Mouse (Mus musculus) natural killer cell, adult 2 months (primary cell): ENCODE results near the gene Gpr22.

Experiments used
- DNase-seq, 2 experiments: peaks; one replicate each; pipeline ENCODE4 v3.0.0; 2022; ENCODE audit warnings: low spot score in 2 of 2

Gene Gpr22

GRCm38 (mm10) chr12:31713600-31713999, at the start of gene Gpr22:
Gene Gpr22, minus strand, starts transcription at chr12:31713947.
- no peak for DNase-seq

- DNase-seq = peak in 1 of 2 experiments; percentile 2
These were observed 42.4 kb upstream of the Gpr22 start for GRCm38 (mm10) chr12:31755885-31756755.

- DNase-seq = no peak
These were observed 40.7 kb upstream of the Gpr22 start for GRCm38 (mm10) chr12:31754465-31754864.

GRCm38 (mm10) chr12:31749846-31750245, 36.1 kb upstream of the Gpr22 start:
- no peak for DNase-seq

- DNase-seq = no peak
These were observed 33.6 kb upstream of the Gpr22 start for GRCm38 (mm10) chr12:31747301-31747700.

GRCm38 (mm10) chr12:31734616-31735015, 20.9 kb upstream of the Gpr22 start:
- DNase-seq = no peak

GRCm38 (mm10) chr12:31730126-31730525, 16.4 kb upstream of the Gpr22 start:
- no peak for DNase-seq

GRCm38 (mm10) chr12:31726707-31727106, 13.0 kb upstream of the Gpr22 start:
- no peak for DNase-seq

GRCm38 (mm10) chr12:31725511-31726275, 11.9 kb upstream of the Gpr22 start:
- no peak for DNase-seq

- no peak for DNase-seq
These were observed 10.8 kb upstream of the Gpr22 start for GRCm38 (mm10) chr12:31724576-31724975.

- no peak for DNase-seq
These were observed 6.0 kb upstream of the Gpr22 start for GRCm38 (mm10) chr12:31719586-31720275.

GRCm38 (mm10) chr12:31714070-31714469, 323 bp upstream of the Gpr22 start:
- DNase-seq = no peak

GRCm38 (mm10) chr12:31712727-31713126, 1.0 kb downstream of the Gpr22 start:
- no peak for DNase-seq

GRCm38 (mm10) chr12:31712233-31712632, 1.5 kb downstream of the Gpr22 start:
- DNase-seq = no peak

GRCm38 (mm10) chr12:31709665-31710064, 4.1 kb downstream of the Gpr22 start:
- DNase-seq = no peak

- no peak for DNase-seq
These were observed 6.2 kb downstream of the Gpr22 start for GRCm38 (mm10) chr12:31707531-31707930.

GRCm38 (mm10) chr12:31706168-31706567, 7.6 kb downstream of the Gpr22 start:
- no peak for DNase-seq

- no peak for DNase-seq
These were observed 9.8 kb downstream of the Gpr22 start for GRCm38 (mm10) chr12:31703904-31704303.

GRCm38 (mm10) chr12:31701411-31701810, 12.3 kb downstream of the Gpr22 start:
- no peak for DNase-seq

GRCm38 (mm10) chr12:31700623-31701347, 13.0 kb downstream of the Gpr22 start:
- no peak for DNase-seq

GRCm38 (mm10) chr12:31693278-31693677, 20.5 kb downstream of the Gpr22 start:
- no peak for DNase-seq

- no peak for DNase-seq
These were observed 27.1 kb downstream of the Gpr22 start for GRCm38 (mm10) chr12:31686679-31687078.
